Mouse (Mus musculus) forebrain, embryonic 11.5 days (tissue): ENCODE measurements at regions not wholly inside any gene's neighbourhood (a gene's known extent, or its start where the extent isn't known, plus 50 kb on each side); places are given as distances from the start of the nearest gene placed in this dataset.

ENCODE experiments used
- ATAC-seq: fragments of 200-750 bp; cut with Nextera tagmentation; replicated peaks from 2 replicates; pipeline ENCODE4 v1.8.0; 2017; ENCODE audit warnings: moderate TSS enrichment; ENCODE audit not compliant: low FRiP score
- DNase-seq: peaks from one replicate; pipeline ENCODE4 v3.0.0-alpha.2; 2017; ENCODE audit warnings: low spot score
- H3K27ac ChIP-seq: fragments of 300-500 bp; sonication (generic); 2 replicates; pipeline ENCODE4 v1.5.1; 2014; ENCODE audit warnings: low read depth, low read length
- H3K27me3 ChIP-seq: fragments of 300-500 bp; sonication (generic); 2 replicates; pipeline ENCODE4 v1.6.1; 2014; ENCODE audit warnings: mild to moderate bottlenecking, low read length, mixed read lengths; ENCODE audit not compliant: control insufficient read depth, insufficient read depth
- H3K36me3 ChIP-seq: fragments of 300-500 bp; sonication (generic); 2 replicates; pipeline ENCODE4 v1.6.1; 2014; ENCODE audit warnings: mild to moderate bottlenecking, low read length, moderate library complexity, mixed read lengths; ENCODE audit not compliant: control insufficient read depth, insufficient read depth
- H3K4me1 ChIP-seq: fragments of 300-500 bp; sonication (generic); replicated peaks from 2 replicates; pipeline ENCODE4 v1.6.1; 2014; ENCODE audit warnings: low read length, mixed read lengths; ENCODE audit not compliant: control insufficient read depth, insufficient read depth
- H3K4me2 ChIP-seq: fragments of 300-500 bp; sonication (generic); 2 replicates; pipeline ENCODE4 v1.6.1; 2014; ENCODE audit warnings: low read depth, mild to moderate bottlenecking, low read length, moderate library complexity, mixed read lengths; ENCODE audit not compliant: severe bottlenecking
- H3K4me3 ChIP-seq: fragments of 300-500 bp; sonication (generic); 2 replicates; pipeline ENCODE4 v1.5.1; 2014; ENCODE audit warnings: low read depth, low read length
- H3K9ac ChIP-seq: fragments of 300-500 bp; sonication (generic); 2 replicates; pipeline ENCODE4 v1.6.1; 2014; ENCODE audit warnings: low read length
- H3K9me3 ChIP-seq: fragments of 300-500 bp; sonication (generic); 2 replicates; pipeline ENCODE4 v1.6.1; 2016; ENCODE audit warnings: low read length, mixed read lengths; ENCODE audit not compliant: control insufficient read depth
- WGBS: fragments of 180-500 bp; shearing (Covaris S2); extraction: QIAGEN DNeasy Blood & Tissue Kit; methylation state at CpG from one replicate; pipeline ENCODE4 v1.1.7; 2014; 5-methylcytosine and 5-hydroxymethylcytosine counted together

DNA sequence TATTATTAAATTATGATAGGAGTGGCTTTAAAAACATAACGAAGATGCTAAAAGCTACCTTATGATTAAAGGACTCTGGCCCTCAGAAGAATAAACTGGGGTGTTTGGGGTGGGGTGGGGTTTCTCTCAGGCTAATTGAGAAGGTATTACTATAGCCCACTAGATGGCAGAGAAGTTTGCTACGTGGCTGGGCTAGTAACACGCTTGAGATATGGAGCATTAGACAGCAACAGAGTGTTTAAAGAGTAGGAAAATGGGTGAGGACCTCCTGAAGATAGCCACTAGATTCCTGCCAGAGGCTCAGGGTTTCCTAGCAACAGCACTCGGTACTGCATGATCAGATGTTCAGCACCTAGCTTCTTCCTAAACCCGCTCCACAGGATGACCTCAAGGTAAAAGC, 76.7 kb upstream of the Gpc5 start:
- Histone ChIP-seq H3K9ac (no peak overlapping the region), H3K4me1 (no peaks in the 10 kb centered on the region), H3K27ac (no peak overlapping the region), H3K4me2 (no peak overlapping the region), H3K4me3 (no peak overlapping the region), H3K36me3 (no peaks in the 10 kb centered on the region), H3K9me3 (no peaks in the 10 kb centered on the region), H3K27me3 (no peaks in the 10 kb centered on the region)
- ATAC-seq (no peak), DNase-seq (no peak)
- WGBS: 44% methylated on average over 5 of the region's 5 CpGs

DNA sequence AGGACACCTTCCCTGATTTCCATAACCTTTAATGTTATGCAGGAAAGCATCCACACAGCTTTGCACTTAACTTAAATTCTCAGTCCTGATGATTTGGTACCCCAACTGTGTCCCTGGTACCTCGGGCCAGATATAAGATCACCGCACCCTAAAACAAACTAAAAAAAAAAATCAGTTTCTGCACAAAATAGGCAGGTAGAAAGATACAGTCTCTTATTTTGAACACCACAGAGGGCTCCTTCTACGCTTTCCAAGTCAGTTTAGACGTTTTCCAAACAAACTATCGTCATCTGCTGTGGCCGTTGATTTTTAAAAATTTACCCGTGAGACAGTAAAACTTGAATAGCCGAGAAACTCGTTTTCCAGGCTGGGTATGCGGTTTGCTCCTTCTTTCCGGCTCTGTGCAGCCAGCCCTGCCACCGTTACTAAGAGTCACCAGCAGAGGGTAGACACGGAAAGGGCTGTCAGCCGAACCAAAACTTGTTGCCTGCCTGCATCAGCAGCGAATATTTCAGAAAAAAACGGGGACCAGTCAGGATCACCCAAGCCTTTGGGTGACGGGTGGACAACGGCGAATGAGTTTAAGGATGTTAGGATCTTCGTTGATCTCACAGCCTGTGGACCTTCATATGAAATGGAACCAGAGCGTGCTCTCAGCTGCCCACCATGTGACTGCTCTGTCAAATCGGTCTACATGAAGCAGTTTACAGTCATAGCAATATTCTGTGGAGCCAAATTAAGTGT, 74.4 kb upstream of the Gpc5 start:
- no peaks in the 10 kb centered on the region for H3K4me1 ChIP-seq
- H3K9ac ChIP-seq: 0 out of 2 replicates have a peak overlapping the region, but pooled peaks have one; percentile 16
- peak overlapping the region; percentile 46 for H3K4me2 ChIP-seq
- peak; percentile 77 for DNase-seq
- no peaks in the 10 kb centered on the region for H3K9me3 ChIP-seq
- no peaks in the 10 kb centered on the region for H3K27me3 ChIP-seq
- H3K27ac ChIP-seq: no peak overlapping the region
- no peak overlapping the region; the same call in 1 of the 2 replicates for H3K4me3 ChIP-seq
- WGBS: 29% methylated on average over 22 of the region's 22 CpGs
- no peaks in the 10 kb centered on the region for H3K36me3 ChIP-seq
- ATAC-seq: peak; percentile 92

DNA sequence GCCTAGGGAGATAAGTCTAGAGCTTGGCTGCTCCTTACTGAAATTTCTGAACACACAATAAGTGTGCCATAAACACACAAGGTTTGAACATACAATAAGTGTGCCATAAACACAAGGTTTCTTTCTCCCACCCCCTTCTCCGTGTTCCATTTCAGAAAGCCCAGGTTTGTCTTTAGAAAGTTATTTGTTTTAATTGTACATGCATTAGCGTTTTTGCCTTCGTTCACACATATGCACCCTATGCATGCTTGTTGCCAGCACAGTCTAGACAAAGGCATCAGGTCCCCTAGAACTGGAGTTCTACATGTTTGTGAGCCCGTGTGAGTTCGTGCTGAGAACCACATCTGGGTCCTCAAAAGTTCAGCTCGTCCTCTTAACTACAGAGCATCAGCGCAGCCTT, 64.0 kb upstream of the Gpc5 start:
- no peak for ATAC-seq
- no peaks in the 10 kb centered on the region for H3K9me3 ChIP-seq
- WGBS: 89% methylated on average over 7 of the region's 7 CpGs

DNA sequence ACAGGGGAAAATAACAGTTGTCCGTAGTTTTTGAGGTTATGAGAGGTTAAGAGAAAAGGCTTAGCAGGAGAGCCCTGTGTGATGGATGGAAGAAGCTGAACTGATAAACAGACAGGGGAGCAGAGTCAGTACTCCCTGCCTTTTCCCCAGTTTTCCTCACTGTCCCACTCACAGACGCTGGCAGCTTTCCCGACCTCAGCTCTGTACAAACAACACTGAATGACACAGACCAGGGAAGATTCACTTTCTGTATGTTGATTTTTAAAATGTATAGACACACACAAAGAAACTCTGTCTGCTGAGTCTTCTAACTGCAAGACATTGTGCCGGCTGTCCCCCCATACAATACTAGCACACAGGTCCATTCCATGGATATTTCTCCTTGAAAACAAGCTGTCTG, 60.3 kb upstream of the Gpc5 start:
- DNase-seq (no peak), ATAC-seq (no peak)
- Histone ChIP-seq H3K9ac (no peak overlapping the region), H3K27me3 (no peaks in the 10 kb centered on the region), H3K4me3 (no peak overlapping the region), H3K4me2 (no peak overlapping the region), H3K27ac (no peak overlapping the region), H3K4me1 (no peaks in the 10 kb centered on the region), H3K9me3 (no peaks in the 10 kb centered on the region), H3K36me3 (no peaks in the 10 kb centered on the region)
- WGBS: 70% methylated on average over 4 of the region's 4 CpGs

More for the DNA sequence above, 64.0 kb upstream of the Gpc5 start:
- Histone ChIP-seq H3K4me2 (no peak overlapping the region), H3K27ac (no peak overlapping the region), H3K36me3 (no peaks in the 10 kb centered on the region), H3K27me3 (no peaks in the 10 kb centered on the region), H3K4me1 (no peaks in the 10 kb centered on the region), H3K9ac (no peak overlapping the region), H3K4me3 (no peak overlapping the region)
- no peak for DNase-seq

DNA sequence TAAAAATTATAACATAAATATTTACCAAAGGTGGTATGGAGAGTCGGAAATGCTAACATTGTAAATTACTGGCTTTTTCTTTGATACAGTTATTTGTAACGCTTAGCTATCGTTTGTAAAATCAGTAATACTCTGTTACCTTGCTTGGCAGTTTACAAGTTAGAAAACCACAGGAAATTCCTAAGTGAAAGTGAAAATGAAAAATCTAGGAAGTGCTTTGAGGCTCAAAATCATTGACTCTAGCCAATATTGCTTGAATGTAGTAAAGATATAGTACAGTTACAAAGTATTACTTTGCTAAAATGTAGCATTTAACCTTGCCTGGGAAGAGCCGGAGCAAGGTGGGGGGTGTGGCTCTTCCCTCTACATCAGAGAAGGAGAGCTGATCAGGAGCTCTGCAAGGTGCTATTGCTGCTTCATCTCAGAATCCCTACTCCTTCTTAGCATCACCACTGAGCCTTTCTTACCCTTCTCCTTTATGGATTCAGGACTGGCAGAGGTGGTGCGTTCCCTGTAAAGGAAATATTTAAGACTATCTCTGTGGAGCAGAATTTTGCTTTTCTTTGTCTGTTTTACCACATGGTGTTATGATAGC, 58.5 kb upstream of the Gpc5 start:
- no peaks in the 10 kb centered on the region for H3K4me1 ChIP-seq
- no peak for DNase-seq

DNA sequence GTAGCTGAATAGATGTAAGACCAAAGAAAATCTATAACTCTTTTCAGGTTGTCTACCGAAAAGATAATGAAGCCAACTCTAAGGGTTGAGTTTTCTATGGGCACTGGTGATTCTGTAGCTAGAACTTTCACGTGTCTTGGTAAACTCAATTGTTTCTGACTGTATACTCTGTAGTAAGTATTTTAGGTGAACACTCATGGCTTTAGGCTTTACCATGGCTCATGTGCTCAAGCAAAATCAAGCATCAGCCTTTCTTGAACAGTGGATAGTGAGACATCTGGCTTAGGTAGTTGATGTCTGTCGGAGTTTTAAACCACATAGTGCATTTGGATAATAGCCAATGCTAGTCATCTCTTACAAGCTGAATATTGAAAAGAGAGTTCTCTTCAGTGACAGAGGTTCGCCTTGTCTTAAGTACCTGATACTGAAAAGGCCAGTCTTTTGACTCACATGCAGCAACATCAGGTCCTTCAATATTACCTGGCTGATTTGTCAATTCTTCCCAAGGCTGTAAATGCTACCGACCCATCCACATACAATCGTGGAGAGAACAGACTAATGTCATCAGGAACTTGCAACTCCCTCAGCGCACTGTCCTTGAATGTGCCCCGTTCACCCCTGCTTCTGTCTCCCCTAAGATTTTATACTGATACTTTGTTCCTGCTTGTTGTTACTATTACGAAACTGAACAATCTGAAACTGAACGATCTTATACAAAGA, 57.1 kb upstream of the Gpc5 start:
- Histone ChIP-seq H3K9me3 (no peaks in the 10 kb centered on the region), H3K27me3 (no peaks in the 10 kb centered on the region; the same call in 1 of the 2 replicates), H3K27ac (no peak overlapping the region), H3K4me1 (no peaks in the 10 kb centered on the region; the same call in 1 of the 2 replicates), H3K9ac (no peak overlapping the region), H3K36me3 (no peaks in the 10 kb centered on the region), H3K4me2 (no peak overlapping the region), H3K4me3 (no peak overlapping the region)
- DNase-seq (no peak), ATAC-seq (no peak)
- 90% methylated on average over 10 of the region's 10 CpGs for WGBS

More for the DNA sequence above, 58.5 kb upstream of the Gpc5 start:
- H3K9me3 ChIP-seq: no peaks in the 10 kb centered on the region
- H3K27me3 ChIP-seq: no peaks in the 10 kb centered on the region
- no peak for ATAC-seq
- 96% methylated on average over 5 of the region's 5 CpGs for WGBS
- H3K36me3 ChIP-seq: no peaks in the 10 kb centered on the region
- no peak overlapping the region for H3K4me3 ChIP-seq
- H3K4me2 ChIP-seq: no peak overlapping the region
- no peak overlapping the region for H3K9ac ChIP-seq
- no peak overlapping the region for H3K27ac ChIP-seq

DNA sequence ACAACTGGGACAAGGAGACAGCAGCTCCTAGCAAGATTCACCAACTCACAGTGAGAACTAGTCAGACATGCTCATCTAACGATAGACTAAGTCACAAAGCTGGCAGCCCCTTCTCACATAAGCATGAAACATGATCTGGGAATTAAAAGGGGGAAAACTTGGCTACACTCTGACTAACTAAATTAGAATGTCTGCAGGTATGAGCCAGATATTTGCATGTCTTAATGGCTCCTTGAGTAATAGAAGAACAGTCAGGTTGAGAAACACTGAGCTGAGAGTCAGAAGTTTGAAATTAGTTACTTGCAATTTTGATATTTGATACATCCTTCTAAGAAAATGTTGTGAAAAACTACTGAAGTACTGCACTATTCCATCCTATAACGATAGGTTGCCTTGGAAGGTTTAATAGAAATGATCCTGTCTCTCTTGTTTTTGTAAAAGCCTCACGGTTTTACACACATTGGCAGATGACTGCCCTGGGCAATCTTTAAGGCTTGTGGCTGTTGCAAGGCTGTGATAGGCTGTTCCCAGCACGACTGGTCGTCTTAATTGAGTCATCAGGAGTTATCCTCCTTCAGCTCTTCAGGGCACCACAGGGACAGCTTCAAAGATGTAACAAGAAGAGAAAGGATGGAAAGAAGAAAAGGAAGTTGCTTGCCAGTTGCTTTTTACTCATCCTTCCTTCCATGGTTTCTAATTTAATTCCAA, 54.8 kb upstream of the Gpc5 start:
- ATAC-seq (no peak), DNase-seq (no peak)

DNA sequence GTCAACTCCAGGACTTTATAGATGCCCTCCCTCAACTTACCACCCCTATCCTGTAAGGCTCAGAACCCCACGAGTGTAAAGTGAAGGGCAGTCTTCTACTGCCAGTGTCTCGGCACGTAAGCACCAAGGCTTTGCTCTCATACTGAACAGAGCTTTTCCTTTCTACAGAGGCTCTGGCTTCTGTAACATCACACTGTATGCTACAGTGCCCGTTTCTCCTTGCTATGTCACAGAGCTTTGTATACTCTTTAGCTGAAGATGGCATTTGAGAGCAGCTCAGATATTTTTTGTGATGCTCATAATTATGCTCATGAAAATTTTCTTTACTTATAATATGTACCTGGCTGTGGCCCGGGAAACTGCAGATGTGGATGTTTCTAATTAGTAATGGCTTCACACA, 53.2 kb upstream of the Gpc5 start:
- H3K27ac ChIP-seq: no peak overlapping the region
- no peaks in the 10 kb centered on the region for H3K9me3 ChIP-seq
- H3K4me2 ChIP-seq: no peak overlapping the region
- peaks cover 2% of the 10 kb centered on the region; the same call in 1 of the 2 replicates for H3K4me1 ChIP-seq
- ATAC-seq: no peak
- no peak overlapping the region for H3K4me3 ChIP-seq
- H3K27me3 ChIP-seq: no peaks in the 10 kb centered on the region; the same call in 1 of the 2 replicates
- H3K36me3 ChIP-seq: peaks cover 4% of the 10 kb centered on the region; the same call in 1 of the 2 replicates
- no peak for DNase-seq
- WGBS: 65% methylated on average over 5 of the region's 5 CpGs
- no peak overlapping the region for H3K9ac ChIP-seq

More for the DNA sequence above, 54.8 kb upstream of the Gpc5 start:
- Histone ChIP-seq H3K4me1 (no peaks in the 10 kb centered on the region; the same call in 1 of the 2 replicates), H3K4me2 (no peak overlapping the region), H3K27ac (no peak overlapping the region), H3K27me3 (no peaks in the 10 kb centered on the region; the same call in 1 of the 2 replicates), H3K9me3 (no peaks in the 10 kb centered on the region), H3K36me3 (no peaks in the 10 kb centered on the region), H3K4me3 (no peak overlapping the region), H3K9ac (no peak overlapping the region)
- WGBS: 32% methylated on average over 5 of the region's 5 CpGs
